ENCODE assay signal across 9 mouse cellular contexts in the genomic region with DNA sequence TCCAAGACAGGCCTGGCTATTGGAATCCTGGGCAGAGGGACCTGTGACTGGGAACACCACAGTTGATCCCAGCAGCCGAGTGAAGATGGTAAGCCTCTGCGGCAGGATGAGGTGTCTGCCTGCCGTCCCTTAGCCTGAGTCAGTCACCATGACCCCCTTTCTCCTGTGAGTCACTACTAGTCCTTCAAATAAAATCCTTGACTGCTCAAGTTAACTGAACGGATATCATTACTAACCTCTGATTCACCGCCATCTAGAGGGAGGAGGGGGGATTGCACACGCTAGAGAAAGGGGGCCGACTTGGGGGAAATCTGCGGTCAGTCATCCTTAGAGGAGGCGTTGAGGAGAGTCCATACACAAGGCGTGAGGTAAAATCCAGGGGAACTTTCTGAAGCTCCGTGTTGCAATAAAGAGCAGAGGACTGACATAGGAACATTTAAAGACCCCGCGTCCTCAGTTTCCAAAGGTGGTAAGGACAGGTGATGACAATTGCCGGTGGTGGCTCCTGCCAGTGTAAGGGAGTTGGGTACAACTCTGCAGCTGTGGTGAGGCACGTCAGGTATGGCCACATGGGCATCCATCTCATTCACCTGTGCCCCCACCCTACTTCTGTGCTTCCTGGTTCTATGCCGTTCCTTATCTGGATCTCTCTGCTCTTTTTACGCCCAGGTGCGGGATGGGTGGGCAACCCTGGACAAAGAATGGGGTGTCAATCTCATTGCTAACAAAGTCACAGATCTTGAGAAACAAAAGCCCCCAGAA. TPM values are rescaled to one million over a fixed set of nuclear protein-coding genes. Genes with fewer than 3 reads are reported as not detected.
A peak's percentile ranks its signal among the peaks of the same experiment; 100 is the strongest.
DNase-seq lines count a peak whose midpoint lies in the region; ATAC-seq lines count a peak whose summit lies in the region.
"Had no signal": no experiment of that assay in that cellular context is flagged by ENCODE, and none has a peak within 500 bp of the region (broad histone marks: within the 10 kb centered on the region; RNA-seq: fewer than 3 reads in every experiment).

No protein-coding gene starts in this region.

- peak; percentile 45 for ATAC-seq in forebrain, embryonic 11.5 days (replicated peaks; ENCODE audit: low FRiP score)
- ATAC-seq in hindbrain, embryonic 14.5 days (ENCODE audit: low FRiP score) = peak; percentile 21
- peak; percentile 67 for ATAC-seq in megakaryocyte progenitor cell, adult 5-6 weeks (replicated peaks; ENCODE audit: poor library complexity)

- no peaks in the 10 kb centered on the region for H3K9me3 ChIP-seq in forebrain, embryonic 11.5 days (ENCODE audit: control insufficient read depth, low read length)
- no peaks in the 10 kb centered on the region for H3K9me3 ChIP-seq in hindbrain, embryonic 14.5 days (ENCODE audit: control insufficient read depth, low read length)

- H3K4me1 ChIP-seq in forebrain, embryonic 11.5 days (replicated peaks; ENCODE audit: control insufficient read depth, insufficient read depth, low read length) = peaks cover 5% of the 10 kb centered on the region; the same call in 1 of the 2 replicates
- 0 out of 2 replicates have a peak, but pooled peaks cover 8% of the 10 kb centered on the region for H3K4me1 ChIP-seq in hindbrain, embryonic 14.5 days (replicated peaks; ENCODE audit: control insufficient read depth, insufficient read depth, low read length)

- peaks cover 4% of the 10 kb centered on the region; the same call in 1 of the 2 replicates for H3K27me3 ChIP-seq in forebrain, embryonic 11.5 days (ENCODE audit: control insufficient read depth, insufficient read depth, low read length)
- peaks cover 4% of the 10 kb centered on the region; the same call in 1 of the 2 replicates for H3K27me3 ChIP-seq in hindbrain, embryonic 14.5 days (ENCODE audit: control insufficient read depth, insufficient read depth, low read length)

- no peak overlapping the region for H3K27ac ChIP-seq in forebrain, embryonic 11.5 days (ENCODE audit: low read depth, low read length)
- H3K27ac ChIP-seq in hindbrain, embryonic 14.5 days = no peak overlapping the region

- peak overlapping the region; percentile 29; the same call in 1 of the 2 replicates for H3K9ac ChIP-seq in forebrain, embryonic 11.5 days (ENCODE audit: low read length)
- H3K9ac ChIP-seq in hindbrain, embryonic 14.5 days = peak overlapping the region; percentile 40; the same call in 1 of the 2 replicates

- no peaks in the 10 kb centered on the region for H3K36me3 ChIP-seq in forebrain, embryonic 11.5 days (ENCODE audit: control insufficient read depth, insufficient read depth, low read length)
- H3K36me3 ChIP-seq in hindbrain, embryonic 14.5 days (replicated peaks; ENCODE audit: control insufficient read depth, insufficient read depth) = no peaks in the 10 kb centered on the region

- 32% methylated on average over 18 of the region's 18 CpGs for WGBS in forebrain, embryonic 11.5 days
- 37% methylated on average over 18 of the region's 18 CpGs for WGBS in hindbrain, embryonic 14.5 days

- H3K4me3 ChIP-seq in forebrain, embryonic 11.5 days (ENCODE audit: low read depth, low read length) = no peak overlapping the region
- H3K4me3 ChIP-seq in hindbrain, embryonic 14.5 days (replicated peaks; ENCODE audit: low read length) = no peak overlapping the region

- peak overlapping the region; percentile 21; the same call in 1 of the 2 replicates for H3K4me2 ChIP-seq in forebrain, embryonic 11.5 days (ENCODE audit: low read depth, low read length, severe bottlenecking)
- H3K4me2 ChIP-seq in hindbrain, embryonic 14.5 days (replicated peaks) = no peak overlapping the region; the same call in 1 of the 2 replicates

- peak; percentile 45 for DNase-seq in kidney, adult 18-20 months
- DNase-seq in kidney, adult 11 months = no peak
- DNase-seq in c-Kit-positive CD71-positive TER-119-negative erythroid progenitor cells, embryonic 14.5 days (ENCODE audit: low read depth) = peak; percentile 30
- peak; percentile 86 for DNase-seq in forebrain, embryonic 11.5 days (ENCODE audit: low spot score)
- DNase-seq in hindbrain, embryonic 14.5 days (ENCODE audit: low spot score) = peak; percentile 77
- DNase-seq in layer of hippocampus, postnatal 36 days = peak; percentile 48 to 63
- DNase-seq in right cerebral cortex, postnatal 14 days = peak; percentile 67

RNA-seq across cellular contexts. Expression of a gene that starts 36.6 kb away (rescaled TPM):
- polyA plus RNA-seq in forebrain, embryonic 11.5 days (2014; fragmentation: Nextera tagmentation; extraction: Ambion mirVana) = not detected in 2 replicates
- polyA plus RNA-seq in hindbrain, embryonic 14.5 days (2014; fragmentation: Nextera tagmentation; extraction: Ambion mirVana) = not detected in 2 replicates
- not detected for total RNA-seq in layer of hippocampus, postnatal 36 days (2021)
- not detected in 2 replicates for total RNA-seq in megakaryocyte progenitor cell, adult 5-6 weeks (2015)
- not detected in 2 replicates for total RNA-seq in megakaryocyte progenitor cell, adult 5-6 weeks (2017)
- polyA plus RNA-seq: liver, embryonic 16.5 days had no signal
